Mouse (Mus musculus) myocyte (in vitro differentiated cells): ENCODE measurements around the gene Rad51b.

Experiments used
- CEBPB ChIP-seq: IDR thresholded peaks from 2 replicates; pipeline ENCODE4 v1.6.1; 2011; ENCODE audit warnings: mild to moderate bottlenecking, moderate library complexity; ENCODE audit not compliant: poor library complexity, insufficient read depth, severe bottlenecking
- E2F4 ChIP-seq: IDR thresholded peaks from one replicate; pipeline ENCODE4 v1.6.1; 2011; ENCODE audit warnings: mild to moderate bottlenecking, control low read depth, moderate library complexity; ENCODE audit not compliant: insufficient read depth
- MYOD1 ChIP-seq, 3 experiments: IDR thresholded peaks; one replicate each; pipeline ENCODE4 v1.6.1; 2011; ENCODE audit warnings: control low read depth in 2 of 3, low read depth in 2 of 3, mild to moderate bottlenecking in 2 of 3, moderate library complexity in 1 of 3; ENCODE audit not compliant: insufficient read length in 2 of 3, control insufficient read depth in 1 of 3
- POLR2A ChIP-seq: IDR thresholded peaks from one replicate; pipeline ENCODE4 v1.6.1; 2011; ENCODE audit warnings: low read depth, mild to moderate bottlenecking, control low read depth, moderate library complexity; ENCODE audit not compliant: insufficient read length
- POLR2AphosphoS2 ChIP-seq: IDR thresholded peaks from one replicate; pipeline ENCODE4 v1.6.1; 2011; ENCODE audit warnings: low read depth, control low read depth; ENCODE audit not compliant: insufficient read length
- TCF12 ChIP-seq: IDR thresholded peaks from one replicate; pipeline ENCODE4 v1.6.1; 2011; ENCODE audit warnings: mild to moderate bottlenecking, control low read depth; ENCODE audit not compliant: poor library complexity, insufficient read depth, severe bottlenecking
- TCF3 ChIP-seq: IDR thresholded peaks from one replicate; pipeline ENCODE4 v1.6.1; 2011; ENCODE audit warnings: low read depth, control low read depth; ENCODE audit not compliant: insufficient read length
- USF1 ChIP-seq: IDR thresholded peaks from one replicate; pipeline ENCODE4 v1.6.1; 2011; ENCODE audit warnings: low read depth, mild to moderate bottlenecking, control low read depth, moderate library complexity

GRCm38 (mm10) chr12:79745225-79745624, 448.1 kb downstream of the Rad51b start:
- TF ChIP-seq USF1 (no peak), POLR2AphosphoS2 (no peak), POLR2A (no peak), TCF3 (no peak), E2F4 (no peak), CEBPB (no peak), MYOD1 (IDR thresholded peaks at IDR 0.05; ENCODE audit: control insufficient read depth in 1 of 3, insufficient read length in 2 of 3, low read depth in 2 of 3) (no peak), TCF12 (no peak)
